8 mouse cellular contexts compared by ENCODE assay signal in genomic region chr10:20311918-20312735, GRCm38 (mm10). TPM values are rescaled to one million over a fixed set of nuclear protein-coding genes. Genes with fewer than 3 reads are reported as not detected.
DNase-seq lines count a peak whose midpoint lies in the region; ATAC-seq and TF ChIP-seq lines count a peak whose summit lies in the region.

TSS of gene Bclaf1 (plus strand) at chr10:20312469.

- peak; percentile 93 for TF ChIP-seq POLR2A in cortical plate, adult 2 months (IDR thresholded peaks at IDR 0.05; ENCODE audit: extremely low read depth, insufficient read depth, low read length)

- TF ChIP-seq CTCF in cortical plate, adult 2 months (IDR thresholded peaks at IDR 0.05; ENCODE audit: extremely low read depth, insufficient read depth, low read length), result no peak

- ATAC-seq in activated CD4-positive, CD25-positive, alpha-beta regulatory T cell, adult 4 months, result peak; percentile 83

- H3K27ac ChIP-seq in cortical plate, adult 2 months (ENCODE audit: insufficient read depth, low read length), result peak within 1 kb of the TSS; percentile 97

- DNase-seq in gastrocnemius, adult 8-10 months (ENCODE audit: low spot score in 2 of 2), result peak; percentile 99 to 100
- DNase-seq in hindlimb bud, embryonic 11.5 days (ENCODE audit: extremely low spot score, low read depth, low spot score), result peak; percentile 97
- peak; percentile 93 to 99 for DNase-seq in left cerebral cortex, adult 8-10 months (ENCODE audit: low spot score in 2 of 2)
- peak; percentile 100 for DNase-seq in right cerebral cortex, postnatal 10 days (ENCODE audit: low spot score in 2 of 2)
- peak; percentile 99 for DNase-seq in urinary bladder, postnatal 25 days (ENCODE audit: low spot score)

- no peaks in the 10 kb centered on the region for H3K9me3 ChIP-seq in megakaryocyte, embryonic 14.5 days

- H3K36me3 ChIP-seq in megakaryocyte, embryonic 14.5 days (replicated peaks; ENCODE audit: low read length), result peaks cover 5% of the 10 kb centered on the region

- peaks cover 2% of the 10 kb centered on the region; the same call in 1 of the 2 replicates for H3K4me1 ChIP-seq in cortical plate, adult 2 months (ENCODE audit: control insufficient read depth, insufficient read depth, low read length)
- peaks cover 24% of the 10 kb centered on the region for H3K4me1 ChIP-seq in megakaryocyte, embryonic 14.5 days

- peak within 1 kb of the TSS; percentile 78 for H3K4me3 ChIP-seq in cortical plate, adult 2 months (ENCODE audit: insufficient read depth, low read length)
- peak within 1 kb of the TSS; percentile 99 for H3K4me3 ChIP-seq in megakaryocyte, embryonic 14.5 days (replicated peaks)

- no peaks in the 10 kb centered on the region for H3K27me3 ChIP-seq in megakaryocyte, embryonic 14.5 days (replicated peaks)

RNA-seq across cellular contexts. Expression of gene Bclaf1, which starts in this region (rescaled TPM):
- polyA plus RNA-seq in activated CD4-positive, CD25-positive, alpha-beta regulatory T cell, adult 4 months (2017; shearing (Covaris generic)), result 100 to 1,000 TPM; 156 to 168 TPM
- 68.7 and 71.4 TPM in 2 replicates for polyA plus RNA-seq in cortical plate, adult 2 months (2012; rRNA removed)
- total RNA-seq in gastrocnemius, adult 8-10 months (2022), result 10 to 100 TPM; 37.3 to 45.8 (median 40.8) TPM
- total RNA-seq in left cerebral cortex, adult 8-10 months (2022), result 100 to 1,000 TPM; 121 to 128 (median 124) TPM
- 1.00 and 9.9 TPM in 2 replicates for polyA plus RNA-seq in megakaryocyte, embryonic 14.5 days (2012; ENCODE audit: insufficient read depth, low replicate concordance)

Comparison
In these comparisons a context has a peak if more than half of its experiments do, and no peak if none do; other contexts are left out.
1. Peak in every context shown above with its lines: DNase-seq, ATAC-seq, H3K4me3 ChIP-seq and H3K27ac ChIP-seq.